Mouse (Mus musculus) macrophage (primary cell): ENCODE measurements around the gene Kat2a. TPM values are rescaled to one million over a fixed set of nuclear protein-coding genes. Genes with fewer than 3 reads are reported as not detected.
"Not testable (repeated sequence)": the region's sequence is repeated elsewhere in the genome, so short reads cannot be mapped to it uniquely, and the experiment has no call there.

ENCODE experiments used
- H3K27ac ChIP-seq: fragments of 350-480 bp; formaldehyde crosslinking; 2 replicates; pipeline ENCODE4 v1.9.0; 2021
- H3K36me3 ChIP-seq: fragments of 350-480 bp; formaldehyde crosslinking; 2 replicates; pipeline ENCODE4 v1.9.0; 2021; ENCODE audit errors: inconsistent target
- H3K4me3 ChIP-seq: fragments of 350-480 bp; formaldehyde crosslinking; 2 replicates; pipeline ENCODE4 v1.9.0; 2021; ENCODE audit errors: inconsistent target
- H3K79me2 ChIP-seq: fragments of 350-480 bp; formaldehyde crosslinking; 2 replicates; pipeline ENCODE4 v1.9.0; 2021; ENCODE audit errors: inconsistent target
- WGBS: methylation state at CpG from one replicate; pipeline ENCODE4 v1.1.7; 2026; ENCODE audit warnings: inconsistent platforms; ENCODE audit not compliant: missing documents; 5-methylcytosine and 5-hydroxymethylcytosine counted together
- polyA plus RNA-seq: library from polyadenylated mRNA; stranded (reverse); fragments of 250-400 nt; gene quantifications from 3 replicates; pipeline ENCODE4 v1.2.4, GENCODE M21; 2018; ENCODE audit warnings: inconsistent platforms

Kat2a gene
- polyA plus RNA-seq, 1 experiment from 2014 or later = 23.3 TPM

DNA sequence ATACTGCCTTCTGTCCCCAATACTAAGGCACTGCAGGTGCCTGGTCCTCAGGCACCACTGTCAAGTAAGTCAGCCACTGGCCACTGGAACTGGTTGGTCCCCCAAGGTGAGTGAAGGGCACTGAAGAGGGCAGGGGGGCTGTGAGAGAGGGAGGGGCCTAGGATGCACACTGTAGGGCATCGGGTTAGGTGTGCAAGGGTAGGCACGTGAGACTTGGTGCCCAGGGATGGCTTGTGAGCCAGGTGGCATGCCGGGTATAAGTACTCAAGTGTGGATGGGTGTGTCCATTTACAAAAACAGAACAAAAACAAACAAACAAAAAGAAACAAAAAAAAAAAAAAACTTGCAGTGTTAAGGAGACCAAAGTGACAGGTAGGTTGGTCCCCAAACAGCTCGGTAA, 23.8 kb downstream of the Kat2a start:
- Histone ChIP-seq H3K36me3 (no peaks in the 10 kb centered on the region), H3K27ac (no peak overlapping the region), H3K4me3 (no peak overlapping the region), H3K79me2 (no peaks in the 10 kb centered on the region)
- 93% methylated on average over 4 of the region's 4 CpGs for WGBS

DNA sequence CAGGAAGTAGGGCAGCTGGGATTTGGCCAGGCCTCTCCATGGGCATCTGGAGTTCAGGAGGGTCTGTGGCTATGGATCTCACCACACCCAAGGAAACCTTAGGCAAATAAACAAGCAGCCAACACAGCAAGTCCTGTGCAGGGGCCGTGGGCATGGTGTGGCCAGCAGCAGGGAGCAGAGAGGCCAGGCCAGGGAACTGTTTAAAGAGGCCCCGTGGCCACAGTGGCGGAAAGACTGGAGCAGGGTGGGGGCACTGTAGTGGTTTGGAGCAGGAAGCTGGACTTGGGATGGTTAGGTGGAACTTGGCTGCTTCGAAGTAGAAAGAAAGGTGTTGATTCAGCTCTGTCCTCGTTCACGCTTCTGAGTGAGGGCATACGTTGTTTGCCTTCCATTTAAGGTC, 25.0 kb downstream of the Kat2a start:
- no peak overlapping the region for H3K4me3 ChIP-seq
- no peaks in the 10 kb centered on the region for H3K36me3 ChIP-seq
- no peaks in the 10 kb centered on the region for H3K79me2 ChIP-seq
- WGBS = 90% methylated on average over 7 of the region's 7 CpGs
- H3K27ac ChIP-seq = no peak overlapping the region

DNA sequence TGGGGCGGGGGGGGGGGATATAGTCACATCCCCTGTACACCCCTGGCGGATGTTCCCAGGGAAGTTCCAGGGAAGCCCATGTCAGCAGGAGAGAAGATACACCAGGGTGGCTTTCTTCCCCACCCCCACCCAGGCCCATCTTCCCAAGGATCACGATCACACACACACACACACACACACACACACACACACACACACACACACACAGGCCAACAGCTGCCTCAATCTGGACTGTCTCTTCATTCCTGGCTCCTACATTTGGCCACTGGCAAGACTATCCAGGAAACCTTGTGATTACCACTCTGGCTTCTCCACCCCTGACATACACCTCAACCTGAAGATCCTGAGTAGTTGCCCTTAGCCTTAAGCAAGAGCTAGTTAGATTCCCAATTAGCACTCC, 26.9 kb downstream of the Kat2a start:
- H3K79me2 ChIP-seq = no peaks in the 10 kb centered on the region
- H3K36me3 ChIP-seq = no peaks in the 10 kb centered on the region
- no peak overlapping the region for H3K4me3 ChIP-seq
- no peak overlapping the region for H3K27ac ChIP-seq
- WGBS = 92% methylated on average over 2 of the region's 3 CpGs

DNA sequence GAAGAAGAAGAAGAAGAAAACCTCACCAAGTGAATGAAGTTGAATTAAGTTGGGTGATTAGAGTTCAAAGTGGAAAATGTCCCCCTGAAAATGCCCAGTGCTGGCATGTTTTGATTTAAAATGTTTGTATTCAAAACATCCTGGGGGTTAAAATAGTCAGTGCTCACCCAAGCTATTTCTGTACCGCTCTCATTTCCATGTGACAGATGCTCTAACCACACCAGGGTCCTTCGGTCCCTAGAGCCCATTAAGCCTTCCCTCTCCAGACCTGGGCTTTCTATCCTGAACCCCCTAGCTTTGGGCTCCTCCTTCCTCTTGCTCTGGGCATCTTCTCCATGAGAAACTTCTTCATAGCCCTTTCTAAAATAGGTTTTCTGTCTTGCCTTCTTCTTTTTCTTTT, 28.2 kb downstream of the Kat2a start:
- WGBS = 92% methylated on average over 2 of the region's 2 CpGs
- Histone ChIP-seq H3K4me3 (no peak overlapping the region), H3K79me2 (no peaks in the 10 kb centered on the region), H3K36me3 (no peaks in the 10 kb centered on the region), H3K27ac (no peak overlapping the region)

DNA sequence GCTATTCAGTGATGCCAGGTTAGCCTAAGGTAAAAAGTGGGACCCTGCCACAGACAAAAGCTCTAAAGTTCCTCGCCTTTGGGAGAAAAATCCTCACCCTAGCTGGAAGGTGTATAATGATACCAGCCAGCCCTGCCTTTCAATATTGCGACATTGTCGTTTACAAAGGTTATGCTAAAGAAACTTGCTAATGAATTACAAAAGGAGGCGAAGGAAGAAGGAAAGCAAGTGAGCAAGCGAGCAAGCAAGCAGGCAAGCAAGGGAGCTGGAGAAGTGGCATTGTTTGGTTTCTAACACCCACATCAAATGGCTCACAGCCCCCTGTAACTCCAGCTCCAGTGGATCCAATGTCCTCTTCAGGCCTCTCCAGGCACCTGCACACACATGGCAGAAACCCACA, 29.7 kb downstream of the Kat2a start:
- H3K79me2 ChIP-seq = no peaks in the 10 kb centered on the region
- H3K4me3 ChIP-seq = no peak overlapping the region
- WGBS = 77% methylated on average over 5 of the region's 5 CpGs
- H3K36me3 ChIP-seq = no peaks in the 10 kb centered on the region
- H3K27ac ChIP-seq = no peak overlapping the region

DNA sequence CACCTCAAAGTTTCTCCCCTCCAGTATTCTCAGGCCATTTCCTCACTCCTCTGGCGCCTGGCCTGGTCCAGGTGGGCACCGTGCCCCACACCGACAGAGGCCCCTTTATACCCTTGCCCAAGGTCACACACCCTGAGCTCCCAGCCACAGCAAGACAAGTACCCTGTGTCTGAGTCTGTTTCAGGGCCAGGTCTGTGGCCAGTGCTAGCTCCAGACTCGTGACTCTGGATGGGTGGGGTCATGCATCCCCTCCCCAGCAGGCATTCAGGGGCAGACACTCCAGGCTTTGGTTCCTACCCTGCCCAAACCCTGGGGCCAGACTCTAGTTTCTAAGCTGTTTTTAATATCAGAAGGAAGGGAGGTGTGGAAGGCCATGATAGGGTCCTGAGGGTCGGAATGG, 30.4 kb downstream of the Kat2a start:
- no peak overlapping the region for H3K27ac ChIP-seq
- no peaks in the 10 kb centered on the region for H3K79me2 ChIP-seq
- WGBS = 92% methylated on average over 5 of the region's 5 CpGs
- no peaks in the 10 kb centered on the region for H3K36me3 ChIP-seq
- H3K4me3 ChIP-seq = no peak overlapping the region

GRCm38 (mm10) chr11:100677810-100678209, 34.5 kb downstream of the Kat2a start:
- 92% methylated on average over 7 of the region's 7 CpGs for WGBS
- H3K79me2 ChIP-seq = no peaks in the 10 kb centered on the region
- H3K36me3 ChIP-seq = no peaks in the 10 kb centered on the region
- H3K27ac ChIP-seq = no peak overlapping the region
- no peak overlapping the region for H3K4me3 ChIP-seq

DNA sequence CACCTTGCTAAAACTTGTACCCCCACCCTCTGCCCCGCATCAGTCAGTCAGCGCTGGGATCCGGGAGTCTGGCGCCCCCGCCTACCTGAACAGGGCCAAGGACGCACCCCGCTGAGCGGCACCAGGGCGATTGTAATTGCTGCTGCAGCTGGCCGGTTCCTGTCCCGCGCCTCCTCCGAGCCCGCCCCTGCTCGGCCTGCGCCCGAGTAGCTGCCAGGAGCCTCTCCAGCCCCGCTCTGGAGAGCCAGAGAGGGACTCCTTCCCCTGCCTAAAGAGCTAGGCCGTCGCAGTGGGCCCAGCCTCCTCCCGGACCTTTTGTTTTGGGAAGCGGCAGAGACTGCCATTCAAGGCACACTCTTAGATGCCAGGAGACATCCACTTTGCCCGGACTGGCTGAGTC, 39.1 kb downstream of the Kat2a start:
- 29% methylated on average over 22 of the region's 23 CpGs for whole genome bisulfite sequencing
- no peaks in the 10 kb centered on the region for H3K79me2 ChIP-seq
- H3K27ac ChIP-seq = no peak overlapping the region
- no peak overlapping the region for H3K4me3 ChIP-seq
- H3K36me3 ChIP-seq = no peaks in the 10 kb centered on the region

- Histone ChIP-seq H3K4me3 (no peak overlapping the region), H3K36me3 (no peaks in the 10 kb centered on the region), H3K27ac (no peak overlapping the region), H3K79me2 (no peaks in the 10 kb centered on the region)
- 80% methylated on average over 2 of the region's 2 CpGs for WGBS
These were observed 40.3 kb downstream of the Kat2a start for GRCm38 (mm10) chr11:100671956-100672355.

- Histone ChIP-seq H3K27ac (no peak overlapping the region), H3K4me3 (no peak overlapping the region), H3K79me2 (no peaks in the 10 kb centered on the region), H3K36me3 (no peaks in the 10 kb centered on the region)
- 75% methylated on average over 1 of the region's 1 CpGs for WGBS
These were observed 41.2 kb downstream of the Kat2a start for GRCm38 (mm10) chr11:100671049-100671448.

DNA sequence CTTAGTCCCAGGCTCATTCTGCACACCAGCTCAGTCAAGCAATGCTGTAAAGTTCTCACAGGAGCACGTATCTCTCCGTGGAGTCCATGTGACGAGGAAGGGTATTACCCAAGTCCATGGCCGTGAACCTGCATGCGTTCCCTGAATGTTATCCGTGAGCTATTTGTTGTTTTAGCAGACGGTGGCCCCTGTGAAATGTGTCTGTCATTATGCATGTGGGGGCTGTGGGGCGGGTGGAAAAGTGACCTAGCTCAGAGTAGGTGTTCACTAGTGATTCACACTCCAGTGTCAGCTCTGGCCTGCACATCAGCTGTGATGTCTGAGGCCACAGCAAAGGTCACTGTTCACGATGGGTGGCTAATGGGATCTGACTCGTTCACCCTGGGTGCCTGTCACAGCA, 52.5 kb downstream of the Kat2a start:
- H3K4me3 ChIP-seq = no peak overlapping the region
- 93% methylated on average over 10 of the region's 10 CpGs for WGBS
- H3K36me3 ChIP-seq = no peaks in the 10 kb centered on the region
- H3K27ac ChIP-seq = no peak overlapping the region
- no peaks in the 10 kb centered on the region for H3K79me2 ChIP-seq

GRCm38 (mm10) chr11:100656458-100656857, 55.8 kb downstream of the Kat2a start:
- Histone ChIP-seq H3K36me3 (no peaks in the 10 kb centered on the region), H3K79me2 (no peaks in the 10 kb centered on the region), H3K27ac (no peak overlapping the region), H3K4me3 (no peak overlapping the region)
- 45% methylated on average over 6 of the region's 6 CpGs for WGBS

DNA sequence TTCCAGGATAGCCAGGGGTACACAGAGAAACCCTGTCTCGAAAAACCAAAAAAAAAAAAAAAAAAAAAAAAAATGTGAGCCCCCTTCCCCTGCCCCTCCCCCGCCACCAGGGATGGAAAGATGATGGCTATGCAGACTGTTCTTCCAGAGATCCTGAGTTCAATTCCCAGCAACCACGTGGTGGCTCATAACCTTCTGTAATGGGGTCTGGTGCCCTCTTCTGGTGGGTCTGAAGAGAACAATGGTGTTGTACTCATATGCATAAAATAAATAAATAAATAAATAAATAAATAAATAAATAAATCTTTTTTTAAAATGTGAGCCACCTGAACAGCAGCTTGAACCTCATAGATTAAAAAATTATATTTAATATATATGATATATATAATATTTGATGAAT, 56.7 kb downstream of the Kat2a start:
- not testable (repeated sequence) for H3K27ac ChIP-seq, H3K4me3 ChIP-seq, H3K36me3 ChIP-seq, H3K79me2 ChIP-seq
- 80% methylated on average over 1 of the region's 3 CpGs for WGBS

Other genes with a start within 250 kb of the Kat2a start
- gene Klhl11, start 239.7 kb downstream of the Kat2a start, polyA plus RNA-seq = 2.1 to 4.8 TPM (median 4.6 TPM) in 3 replicates
- 70.4 to 111 TPM (median 89.5 TPM) in 3 replicates for gene Acly, start 184.5 kb downstream of the Kat2a start, polyA plus RNA-seq
- 0.11 to 0.12 TPM in 2 of 3 replicates, not detected in the other for gene Ttc25, start 166.9 kb downstream of the Kat2a start, polyA plus RNA-seq
- gene Cnp, start 137.6 kb downstream of the Kat2a start, polyA plus RNA-seq = 26.5 to 58.0 TPM (median 47.3 TPM) in 3 replicates
- gene Nkiras2, start 93.2 kb downstream of the Kat2a start, polyA plus RNA-seq = 44.7 to 60.7 TPM (median 47.9 TPM) in 3 replicates
- gene Dnajc7, start 92.3 kb downstream of the Kat2a start, polyA plus RNA-seq = 134 to 172 TPM (median 137 TPM) in 3 replicates
- 0.14 to 1.2 TPM (median 0.57 TPM) in 3 replicates for gene Zfp385c, start 20.0 kb downstream of the Kat2a start, polyA plus RNA-seq
- gene Dhx58, start 8.2 kb downstream of the Kat2a start, polyA plus RNA-seq = 42.8 to 129 TPM (median 87.0 TPM) in 3 replicates
- gene Hspb9, start 1.4 kb upstream of the Kat2a start, polyA plus RNA-seq = not detected in 3 replicates
- gene Rab5c, start 25.8 kb upstream of the Kat2a start, polyA plus RNA-seq = 348 to 578 TPM (median 378 TPM) in 3 replicates
- gene Kcnh4, start 47.5 kb upstream of the Kat2a start, polyA plus RNA-seq = not detected in 3 replicates
- not detected in 3 replicates for gene Hcrt, start 50.5 kb upstream of the Kat2a start, polyA plus RNA-seq
- 11.6 to 15.9 TPM (median 14.3 TPM) in 3 replicates for gene Ghdc, start 58.5 kb upstream of the Kat2a start, polyA plus RNA-seq
- gene Stat5b, start 138.3 kb upstream of the Kat2a start, polyA plus RNA-seq = 16.7 to 27.2 TPM (median 18.9 TPM) in 3 replicates
- 10.0 to 16.3 TPM (median 11.7 TPM) in 3 replicates for gene Stat5a, start 146.9 kb upstream of the Kat2a start, polyA plus RNA-seq
- 44.1 to 73.6 TPM (median 66.6 TPM) in 3 replicates for gene Stat3, start 227.1 kb upstream of the Kat2a start, polyA plus RNA-seq